Mouse (Mus musculus): ENCODE results near the gene Ssbp1.

Ssbp1 gene

DNA sequence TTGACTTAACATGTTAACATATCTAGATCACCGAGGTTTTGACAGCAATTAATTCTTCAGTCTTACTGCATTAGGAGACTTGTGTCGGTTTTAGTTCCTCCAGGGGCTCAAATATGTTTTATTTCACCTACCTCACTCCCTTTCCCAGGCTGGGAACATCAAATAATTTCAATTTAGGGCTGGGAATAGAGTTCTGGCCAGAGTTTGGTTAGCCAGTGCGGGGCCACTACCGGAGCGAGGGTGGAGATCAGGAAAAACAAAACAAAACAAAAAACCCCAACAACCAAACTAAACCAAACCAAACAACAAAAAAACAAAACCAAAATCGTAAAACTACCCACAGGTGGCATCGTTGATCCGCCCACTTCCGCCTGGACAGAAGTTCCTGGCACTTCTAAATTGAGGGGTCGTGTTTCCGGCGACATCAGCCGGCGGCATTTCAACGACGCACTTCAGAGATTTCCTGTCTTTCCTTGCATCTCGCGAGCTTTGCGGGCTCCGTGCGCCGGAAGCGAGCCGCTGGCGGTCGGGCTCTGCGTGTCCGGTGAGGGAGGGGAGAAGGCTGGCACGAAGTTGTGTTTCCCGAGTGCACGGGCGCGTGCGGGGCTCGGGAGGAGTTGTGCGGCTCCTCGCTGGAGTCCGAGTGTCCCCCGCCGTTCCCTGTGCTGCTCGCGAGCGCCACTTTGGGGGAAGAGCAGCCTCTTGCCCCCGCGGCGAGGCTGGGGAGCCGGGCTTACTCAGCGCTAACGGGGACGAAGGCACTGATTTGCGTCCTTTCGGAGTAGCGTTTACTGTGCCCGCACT lies at the start of gene Ssbp1:
Ssbp1 (plus strand) TSS at position 437 of the 804 bp plus-strand sequence.
- DNase-seq (ENCODE audit: low read depth, low spot score): peak; percentile 96

DNA sequence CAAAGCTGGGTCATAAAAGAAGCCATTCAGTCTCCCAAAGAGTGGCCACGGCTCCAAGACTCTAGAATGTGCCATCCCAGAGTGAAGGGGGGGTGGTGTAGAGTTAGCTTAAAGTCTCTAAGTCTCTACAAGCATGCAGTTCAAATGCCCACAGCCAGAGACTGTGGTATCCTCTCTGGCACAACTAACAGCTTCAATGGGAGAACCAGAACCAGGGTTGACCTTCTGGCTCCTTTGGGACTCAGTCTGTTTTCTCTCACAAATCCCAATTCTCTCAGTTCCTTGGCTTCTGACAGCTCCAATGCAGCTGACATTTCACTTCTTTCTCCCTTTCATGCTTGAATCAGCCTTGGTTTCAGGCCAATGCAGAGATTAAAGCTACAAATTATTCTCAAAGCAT lies 48.1 kb upstream of the Ssbp1 start:
- DNase-seq (ENCODE audit: low read depth, low spot score): no peak

DNA sequence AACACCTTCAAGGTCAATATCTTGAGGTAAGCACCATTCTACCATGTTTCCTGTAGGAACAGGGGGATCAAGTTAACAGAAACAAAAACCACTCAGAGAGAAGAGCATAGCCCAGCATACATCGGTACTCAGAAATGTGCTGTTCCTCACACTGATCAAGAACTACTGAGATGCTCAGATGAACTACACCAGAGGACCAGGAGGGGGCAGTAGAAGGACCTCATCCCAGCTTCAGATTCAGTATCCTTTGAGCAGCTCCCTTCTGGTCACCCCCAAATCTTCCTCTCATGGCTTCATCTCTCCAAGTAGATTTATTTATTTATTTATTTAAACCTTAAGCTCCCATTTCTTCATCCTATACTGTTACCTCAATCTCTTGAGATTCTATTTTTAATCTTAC lies 47.4 kb upstream of the Ssbp1 start:
- no peak for DNase-seq (ENCODE audit: low read depth, low spot score)

DNA sequence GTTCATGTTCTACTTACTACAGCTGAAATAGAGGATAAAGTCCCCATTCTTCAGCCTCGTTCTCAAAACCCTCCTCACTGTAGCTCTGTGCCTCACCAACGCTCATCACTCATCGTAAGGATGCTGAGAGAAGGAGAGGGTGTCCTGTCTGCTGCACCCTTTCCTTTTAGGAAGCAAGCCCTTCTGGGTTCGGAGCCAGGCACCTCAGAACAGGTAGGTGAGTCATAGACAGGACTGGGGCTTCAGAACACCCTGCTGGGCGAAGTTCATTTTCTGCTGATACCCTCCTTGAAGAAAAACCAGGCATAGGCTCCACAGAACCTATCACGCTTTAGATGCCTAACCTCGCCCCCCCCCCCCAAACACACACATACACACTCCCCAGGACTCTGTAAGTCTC lies 43.7 kb upstream of the Ssbp1 start:
- DNase-seq (ENCODE audit: low read depth, low spot score): no peak

DNA sequence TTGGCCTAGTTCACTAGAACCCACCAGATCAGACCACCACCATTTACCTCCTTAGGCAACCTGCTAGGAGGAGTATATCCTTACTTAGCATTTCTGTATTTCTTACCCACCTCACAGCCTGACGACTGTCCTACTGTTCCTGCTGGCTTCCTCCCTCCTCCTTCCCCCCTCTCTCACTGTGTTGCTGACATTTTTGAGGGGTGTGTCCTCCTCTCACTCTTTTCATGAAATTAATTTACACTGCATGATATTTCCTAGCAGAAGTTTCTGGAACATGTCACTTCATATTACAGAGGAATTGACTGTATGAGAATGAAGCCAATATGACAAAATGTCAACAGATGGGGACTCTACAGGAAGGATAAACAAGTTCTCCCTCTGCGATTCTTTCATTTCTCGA lies 42.5 kb upstream of the Ssbp1 start:
- no peak for DNase-seq (ENCODE audit: low read depth, low spot score)

DNA sequence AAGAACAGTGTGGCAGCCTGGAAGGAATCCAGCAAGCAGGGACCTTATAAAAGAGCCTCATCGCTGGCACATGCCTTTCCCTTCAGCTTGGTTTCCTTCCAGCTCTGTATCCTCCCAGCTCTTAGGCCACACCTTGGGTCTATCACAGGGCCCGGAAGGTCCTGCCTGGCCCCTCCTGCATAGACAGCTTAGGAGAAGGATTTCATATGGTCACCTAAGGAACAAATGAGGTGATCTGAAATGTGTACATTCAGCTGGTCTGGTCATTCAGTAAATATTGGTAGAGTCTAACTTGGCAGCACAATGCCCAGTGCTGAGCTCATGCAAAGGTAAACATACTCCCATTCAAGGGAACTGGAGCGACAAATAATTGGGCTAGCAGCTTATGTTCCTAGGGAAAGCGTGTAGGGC lies 41.6 kb upstream of the Ssbp1 start:
- DNase-seq (ENCODE audit: low read depth, low spot score): no peak

DNA sequence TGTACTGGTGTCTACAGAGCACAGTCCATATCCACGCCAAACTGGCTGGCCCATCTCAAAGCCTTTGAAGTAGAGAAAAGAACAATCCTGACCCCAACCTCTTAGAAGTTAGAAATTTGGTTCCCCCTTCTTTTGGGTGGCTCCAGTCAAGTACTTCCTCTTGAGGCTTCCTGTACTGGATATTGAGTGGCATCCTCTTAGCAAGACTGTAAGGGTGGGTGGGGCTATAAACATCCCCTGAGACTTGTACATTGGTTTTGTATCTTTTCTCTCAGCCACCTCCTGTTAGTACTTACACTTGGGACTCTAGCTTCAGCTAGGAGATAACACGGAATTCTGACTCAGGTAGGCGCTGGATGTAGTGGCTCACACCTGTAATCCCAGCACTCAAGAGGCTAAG lies 40.9 kb upstream of the Ssbp1 start:
- no peak for DNase-seq (ENCODE audit: low read depth, low spot score)

DNA sequence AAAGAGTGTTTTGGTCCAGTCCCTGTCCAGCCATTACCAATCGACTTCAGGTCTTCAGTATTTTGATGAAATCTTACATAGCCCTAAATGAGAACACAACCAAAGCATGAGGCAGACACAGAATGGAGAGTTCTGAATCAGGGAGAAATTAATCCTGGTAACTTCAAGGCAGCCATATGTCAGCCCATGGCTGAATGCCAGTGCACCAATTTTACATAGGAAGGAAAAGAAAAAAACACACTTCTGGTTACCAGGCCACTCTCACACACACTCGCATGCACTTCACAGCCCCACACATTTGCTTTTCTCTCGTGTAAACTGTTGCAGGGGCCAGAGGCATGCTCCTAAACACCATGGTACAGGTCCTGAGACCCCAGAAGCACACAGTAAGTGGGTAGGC lies 40.3 kb upstream of the Ssbp1 start:
- no peak for DNase-seq (ENCODE audit: low read depth, low spot score)

DNA sequence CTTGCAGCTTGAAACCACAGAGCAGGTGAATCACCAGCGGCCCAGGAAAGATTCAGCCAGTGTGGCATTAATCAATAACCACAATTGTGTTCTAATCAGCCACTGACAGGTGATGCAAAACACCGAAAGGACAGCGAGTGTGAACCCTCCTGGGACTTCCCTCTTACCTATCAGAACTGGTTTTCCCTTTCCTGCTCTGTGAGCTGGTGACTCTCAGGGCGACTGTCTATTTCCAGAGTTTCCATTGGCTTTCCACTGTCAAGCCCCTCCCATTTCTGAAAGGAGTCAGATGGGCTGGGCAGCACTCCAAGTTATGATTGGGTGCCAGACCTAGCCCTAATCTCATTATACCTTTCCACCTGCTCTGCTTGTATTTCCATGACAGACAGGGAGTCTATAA lies 39.8 kb upstream of the Ssbp1 start:
- no peak for DNase-seq (ENCODE audit: low read depth, low spot score)

DNA sequence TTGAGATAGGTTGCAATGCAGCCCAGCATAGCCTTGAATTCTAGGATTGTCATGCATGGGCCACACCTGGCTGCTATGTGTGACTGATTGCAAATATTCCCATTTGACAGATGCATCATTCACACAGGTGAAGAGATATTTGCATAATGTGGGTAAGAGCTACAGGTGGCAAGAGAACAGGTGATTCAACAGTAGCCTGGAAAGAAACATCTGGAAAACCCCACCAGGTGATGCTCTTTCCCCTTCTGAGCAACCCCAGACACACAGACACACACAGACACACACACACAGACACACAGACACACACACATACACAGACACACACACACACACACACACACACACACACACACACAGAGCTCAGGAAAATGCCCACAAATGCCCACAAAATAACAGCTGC lies 39.3 kb upstream of the Ssbp1 start:
- DNase-seq (ENCODE audit: low read depth, low spot score): no peak

DNA sequence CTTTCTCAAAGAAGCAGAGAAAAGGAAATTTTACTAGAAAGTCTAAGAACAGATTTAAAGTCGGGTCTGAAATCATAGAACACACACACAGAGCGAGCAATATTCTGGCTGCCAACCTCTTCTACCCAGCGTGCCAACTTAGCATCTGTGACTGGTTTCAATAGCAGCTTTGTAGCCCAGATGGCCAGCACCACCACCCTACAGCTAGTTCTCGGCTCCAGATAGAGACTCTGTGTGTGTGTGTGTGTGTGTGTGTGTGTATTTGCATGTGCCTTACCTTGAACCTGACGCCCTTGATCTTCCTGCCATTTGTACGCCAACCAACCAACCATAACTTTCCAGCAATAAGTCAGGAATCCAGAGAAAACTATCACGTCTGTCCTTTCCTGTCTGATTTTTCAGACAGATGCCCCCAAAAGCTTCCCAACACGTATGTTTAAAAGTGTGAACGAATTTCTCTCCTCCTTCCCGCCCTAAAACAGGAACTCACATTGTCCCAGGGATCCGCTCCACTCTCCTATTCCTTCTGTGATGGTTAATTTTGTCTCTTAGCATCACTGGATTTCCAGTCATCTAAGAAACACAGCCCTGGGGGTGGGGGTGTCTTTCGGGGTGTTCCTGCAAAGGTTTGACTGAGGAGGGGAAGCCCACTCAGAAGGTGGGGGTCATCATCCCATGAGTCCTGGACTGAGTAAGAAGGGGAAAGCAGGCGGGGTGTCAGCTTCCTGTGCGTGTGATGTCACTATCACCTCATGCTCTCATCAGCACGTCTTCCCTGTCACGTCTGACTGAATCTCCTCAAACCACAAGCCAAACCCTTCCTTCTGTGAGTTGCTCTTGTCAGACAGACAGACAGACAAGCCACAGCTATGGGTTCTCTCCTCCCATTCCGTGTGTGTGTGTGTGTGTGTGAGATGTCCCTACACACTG lies 38.5 kb upstream of the Ssbp1 start:
- peak; percentile 89 for DNase-seq (ENCODE audit: low read depth, low spot score)

DNA sequence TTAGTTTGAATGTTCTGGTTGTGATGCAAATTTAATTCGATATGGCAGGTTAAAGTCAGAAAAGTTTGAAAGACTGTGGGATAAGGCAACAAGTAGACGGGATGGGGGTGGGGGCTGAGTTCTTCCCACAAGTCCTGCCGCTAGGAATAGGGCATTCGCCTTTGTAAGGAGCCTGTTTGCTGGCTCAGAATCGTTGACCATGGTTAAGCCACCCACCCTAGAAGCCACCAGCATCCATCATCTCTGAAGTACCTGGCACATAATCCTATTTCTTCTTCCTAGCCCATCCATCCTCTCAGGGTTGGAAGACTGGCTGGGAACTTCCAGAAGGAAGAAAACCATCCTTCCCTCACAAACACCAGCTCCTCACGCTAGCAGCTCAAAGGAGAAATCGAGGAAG lies 36.5 kb upstream of the Ssbp1 start:
- DNase-seq (ENCODE audit: low read depth, low spot score): no peak

DNA sequence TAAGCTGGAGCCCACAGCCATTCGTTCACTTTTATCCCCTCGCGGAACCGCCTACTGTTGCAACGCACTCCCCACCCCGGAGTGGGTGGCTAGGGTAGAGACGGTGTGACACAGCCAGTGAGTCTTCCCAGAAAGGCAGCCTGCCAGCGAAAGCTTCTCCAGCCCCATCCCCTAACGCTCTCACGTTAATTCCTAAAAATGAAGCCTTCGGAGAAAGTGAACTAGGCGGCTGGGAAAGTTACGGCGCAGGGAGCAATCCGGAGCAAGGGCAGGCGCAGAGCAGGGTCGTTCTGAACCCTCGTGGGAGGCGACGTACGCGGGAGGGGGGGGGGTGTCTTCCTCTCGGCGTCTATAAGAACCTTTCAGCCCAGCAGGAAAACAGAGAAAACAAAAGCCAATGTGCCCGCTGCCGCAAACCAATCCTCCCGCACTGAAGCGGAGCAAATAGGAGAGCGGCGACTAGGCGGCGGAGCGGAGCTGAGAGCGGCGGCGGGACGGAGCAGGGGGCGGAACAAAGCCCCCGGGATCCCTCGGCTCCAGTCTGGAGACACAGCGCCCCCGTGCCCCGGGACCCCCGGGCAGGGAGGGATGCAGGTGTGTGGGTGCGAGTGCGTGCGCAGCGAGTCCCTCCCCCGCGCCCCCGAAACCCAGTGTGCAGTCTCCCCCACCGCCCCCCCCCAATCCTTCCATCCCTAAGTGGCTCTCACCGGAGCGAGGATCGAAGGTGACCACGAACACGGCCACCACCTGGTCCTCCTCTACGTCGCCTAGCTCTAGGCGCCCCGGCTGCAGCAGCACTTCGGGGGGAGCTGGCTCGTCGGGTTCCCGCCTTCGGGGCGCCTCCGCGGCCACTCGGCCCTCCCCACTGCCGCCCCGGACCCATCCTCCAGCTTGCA lies 35.8 kb upstream of the Ssbp1 start:
- DNase-seq (ENCODE audit: low read depth, low spot score): peak; percentile 73

DNA sequence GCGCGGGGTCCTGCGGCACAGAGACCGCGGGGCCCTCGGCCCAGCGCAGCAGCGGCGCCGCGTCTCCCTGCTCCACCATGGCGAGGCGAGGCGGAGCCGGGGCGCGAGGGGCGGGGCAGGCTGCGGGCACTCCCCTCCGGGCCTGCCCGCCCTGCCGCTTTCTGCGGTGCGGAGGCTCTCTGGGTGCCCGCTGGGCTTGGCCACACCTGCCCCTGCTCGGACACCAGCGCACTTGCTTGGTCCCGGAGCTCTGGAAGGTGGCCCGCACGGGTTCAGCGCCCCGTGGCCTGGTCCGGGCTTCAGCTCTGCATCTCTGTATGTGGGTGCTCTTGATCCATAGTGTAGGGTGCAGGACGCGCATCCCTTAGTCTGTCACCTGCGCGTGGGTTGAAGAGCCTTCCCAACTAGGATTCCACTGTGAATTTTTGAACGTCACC lies 35.1 kb upstream of the Ssbp1 start, which contains the start of gene E330009J07Rik:
E330009J07Rik (minus strand) TSS at position 89 of the 437 bp plus-strand sequence.
- DNase-seq (ENCODE audit: low read depth, low spot score): peak; percentile 79

DNA sequence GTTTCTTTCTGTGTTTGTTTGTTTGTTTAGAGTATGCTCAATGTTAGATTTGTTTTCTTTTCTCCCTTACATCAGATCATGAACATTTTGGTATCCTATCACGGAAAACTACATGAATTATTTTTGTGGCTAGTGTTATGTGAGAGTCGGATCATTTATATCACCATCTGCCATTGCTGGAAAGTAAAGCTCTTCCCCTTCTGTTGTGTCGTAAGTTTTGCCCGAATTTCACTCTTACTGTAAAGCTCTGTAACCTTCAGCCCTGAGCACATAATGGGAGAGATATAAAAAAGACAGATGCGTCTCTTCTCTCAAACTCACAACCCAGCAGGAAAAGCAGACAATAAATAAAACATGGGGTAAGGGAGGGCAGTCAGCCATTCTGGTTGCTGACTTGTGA lies 32.2 kb upstream of the Ssbp1 start, which contains the start of gene Wee2:
Wee2 (plus strand) TSS at position 153 of the 400 bp plus-strand sequence.
- DNase-seq (ENCODE audit: low read depth, low spot score): no peak

DNA sequence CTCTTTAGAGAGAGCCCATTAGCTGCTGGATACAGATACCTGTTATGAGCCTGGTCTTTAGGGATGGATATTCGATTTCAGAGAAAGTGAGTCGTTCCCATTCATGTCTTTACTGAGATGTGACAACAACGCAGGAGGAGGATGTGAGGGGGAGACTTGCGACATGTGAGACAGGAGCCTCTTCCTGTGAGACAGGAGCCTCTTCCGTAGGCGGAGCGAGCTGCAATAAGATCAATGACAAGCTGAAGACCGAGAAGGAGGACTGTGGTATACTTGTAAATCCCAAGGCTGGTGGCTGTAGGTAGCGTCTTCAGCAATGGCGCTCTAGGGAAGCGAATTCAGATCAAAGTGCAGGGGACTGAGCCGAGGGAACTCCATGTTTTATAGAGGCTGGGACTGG lies 31.4 kb upstream of the Ssbp1 start:
- no peak for DNase-seq (ENCODE audit: low read depth, low spot score)

DNA sequence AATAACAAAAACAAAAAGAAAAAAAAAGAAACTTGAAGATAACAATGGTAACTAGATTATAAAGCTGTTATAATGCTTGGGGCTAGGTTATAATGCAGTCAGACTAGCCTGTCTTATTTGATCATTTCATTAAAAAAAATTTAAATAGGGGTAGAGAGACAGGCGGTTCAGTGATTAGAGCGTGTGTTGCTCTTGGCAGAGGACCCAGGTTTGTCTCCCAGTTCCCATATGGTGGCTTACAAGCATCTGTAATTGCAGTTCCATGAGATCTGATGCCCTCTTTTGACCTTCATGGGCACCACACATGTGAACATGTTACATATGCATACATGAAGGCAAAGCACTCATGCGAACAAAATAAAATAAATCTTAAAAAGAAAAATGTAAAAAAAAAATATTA lies 29.9 kb upstream of the Ssbp1 start:
- DNase-seq (ENCODE audit: low read depth, low spot score): no peak

DNA sequence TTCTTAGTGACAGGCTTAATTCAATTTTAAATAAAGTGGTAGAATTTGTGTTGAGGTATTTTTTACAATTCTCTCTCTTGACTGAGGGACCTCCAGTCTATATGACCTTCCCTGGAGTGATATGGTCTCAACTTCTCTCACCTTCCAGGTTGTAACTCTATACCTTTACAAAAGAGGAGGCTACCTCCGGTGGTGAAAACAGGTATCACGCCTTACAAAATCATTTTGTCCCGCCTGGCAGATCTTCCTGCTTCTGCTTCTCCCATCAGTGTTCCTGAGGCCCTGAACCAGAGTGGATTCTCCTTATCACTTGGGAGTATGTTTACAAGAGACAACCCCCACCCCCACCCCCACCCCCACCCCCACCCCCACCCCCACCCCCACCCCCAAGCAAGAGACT lies 29.4 kb upstream of the Ssbp1 start:
- DNase-seq (ENCODE audit: low read depth, low spot score): no peak

DNA sequence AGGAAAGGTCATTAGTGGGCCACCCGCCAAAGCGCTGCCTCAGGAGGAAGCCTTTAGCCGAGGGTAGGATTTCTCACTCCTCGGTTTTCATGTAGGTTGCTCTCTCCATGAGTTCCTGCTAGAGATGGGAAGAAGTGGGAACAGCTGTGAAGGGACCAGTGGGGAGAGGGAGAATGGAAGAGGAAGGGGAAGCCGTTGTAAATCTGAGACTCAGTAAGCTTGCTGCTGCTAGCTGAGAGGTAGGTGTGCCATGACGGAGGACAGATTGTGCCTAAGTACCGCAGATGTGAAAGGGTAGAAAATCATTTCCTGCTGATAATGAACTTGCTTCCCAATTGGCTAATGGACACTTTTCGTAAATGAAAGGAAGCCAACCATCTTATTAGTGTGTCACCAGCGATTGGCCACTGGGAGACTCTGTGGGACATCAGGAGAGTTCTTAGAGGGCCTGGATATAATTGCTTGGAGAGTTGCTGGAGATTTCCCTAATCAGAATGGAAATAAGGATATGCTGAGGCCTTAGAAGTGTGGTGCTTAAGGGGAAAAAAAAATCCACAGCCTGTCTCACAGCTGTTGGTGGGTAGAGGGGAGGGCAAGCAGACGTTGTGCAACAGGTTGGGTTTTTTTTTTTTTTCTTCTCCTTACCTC lies 27.7 kb upstream of the Ssbp1 start:
- no peak for DNase-seq (ENCODE audit: low read depth, low spot score)

DNA sequence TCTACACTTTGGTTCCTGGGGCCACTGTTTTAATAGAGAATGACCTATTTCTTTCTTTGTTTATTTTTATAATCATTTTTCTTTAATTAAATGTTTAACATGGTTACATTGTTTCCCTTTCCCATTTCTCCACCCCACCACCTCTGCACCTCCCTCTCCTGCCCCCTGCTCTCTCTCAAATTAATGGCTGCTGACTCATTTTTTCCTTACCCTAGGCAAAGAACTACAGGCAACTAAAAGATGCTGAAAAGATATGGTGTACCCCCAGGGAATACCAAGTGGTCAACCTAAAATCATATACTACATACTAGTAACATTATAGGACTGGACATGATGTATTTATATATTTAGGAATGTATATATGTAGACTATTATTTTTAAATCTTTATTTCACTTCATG lies 22.5 kb upstream of the Ssbp1 start:
- no peak for DNase-seq (ENCODE audit: low read depth, low spot score)

DNA sequence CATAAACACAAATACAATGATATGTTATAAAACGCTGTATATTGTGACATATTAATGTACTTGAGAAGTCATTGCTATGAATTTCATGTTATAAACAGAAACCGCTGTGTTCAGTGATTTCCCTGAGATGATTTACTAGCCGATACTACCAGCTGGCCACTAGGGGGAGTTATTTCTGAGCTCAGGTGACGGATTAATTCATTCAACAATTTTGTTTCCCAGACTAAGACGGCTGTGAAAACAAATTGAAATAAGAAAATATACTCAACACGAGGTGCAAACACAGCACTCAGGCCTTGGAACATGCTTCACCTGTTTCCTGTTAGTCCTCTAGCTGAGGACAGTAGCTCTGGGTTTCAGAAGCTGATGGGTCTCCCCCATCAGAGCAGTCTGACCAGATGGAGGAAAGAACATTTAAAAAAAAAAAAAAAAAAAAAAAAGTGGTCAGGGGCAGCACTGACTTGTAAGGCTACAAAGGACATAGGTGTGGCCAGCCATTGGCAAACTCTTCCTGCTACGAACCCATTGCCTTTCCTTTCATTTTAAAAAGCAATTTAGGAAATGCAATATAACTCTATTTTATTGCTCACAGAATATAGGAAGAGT lies 16.6 kb upstream of the Ssbp1 start:
- no peak for DNase-seq (ENCODE audit: low read depth, low spot score)
